Mouse (Mus musculus) cerebellum, postnatal 36 days (tissue): ENCODE measurements around the gene Bend4.

Source experiments
- DNase-seq, 2 experiments: peaks; one replicate each; pipeline ENCODE4 v3.0.0; 2021 to 2022; ENCODE audit warnings: mixed read lengths in 2 of 2

Gene Bend4

GRCm38 (mm10) chr5:67427443-67428360, at the start of gene Bend4:
Gene Bend4 (minus strand): TSS chr5:67428310.
- DNase-seq: peak; percentile 66 to 72

GRCm38 (mm10) chr5:67473723-67474122, 45.6 kb upstream of the Bend4 start:
- no peak for DNase-seq

DNA sequence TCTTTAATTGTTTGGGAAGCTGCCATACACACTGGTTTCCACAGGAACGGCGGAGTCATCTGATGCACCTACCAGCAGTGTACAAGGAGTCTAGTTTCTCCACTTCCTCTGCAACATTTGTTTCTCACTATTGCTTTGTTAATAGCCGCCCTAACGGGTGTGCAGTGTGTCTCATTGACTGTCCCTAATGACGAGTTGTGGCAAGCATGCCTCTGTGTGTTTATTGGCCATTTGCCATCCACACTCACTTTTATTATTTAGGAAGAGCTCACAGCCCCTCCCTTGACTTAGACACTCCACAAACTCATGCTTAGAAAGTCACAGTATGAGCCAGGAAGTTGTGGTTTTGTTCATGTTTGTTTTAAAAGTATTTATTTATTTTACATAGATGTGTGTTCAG, 45.0 kb upstream of the Bend4 start:
- no peak for DNase-seq

DNA sequence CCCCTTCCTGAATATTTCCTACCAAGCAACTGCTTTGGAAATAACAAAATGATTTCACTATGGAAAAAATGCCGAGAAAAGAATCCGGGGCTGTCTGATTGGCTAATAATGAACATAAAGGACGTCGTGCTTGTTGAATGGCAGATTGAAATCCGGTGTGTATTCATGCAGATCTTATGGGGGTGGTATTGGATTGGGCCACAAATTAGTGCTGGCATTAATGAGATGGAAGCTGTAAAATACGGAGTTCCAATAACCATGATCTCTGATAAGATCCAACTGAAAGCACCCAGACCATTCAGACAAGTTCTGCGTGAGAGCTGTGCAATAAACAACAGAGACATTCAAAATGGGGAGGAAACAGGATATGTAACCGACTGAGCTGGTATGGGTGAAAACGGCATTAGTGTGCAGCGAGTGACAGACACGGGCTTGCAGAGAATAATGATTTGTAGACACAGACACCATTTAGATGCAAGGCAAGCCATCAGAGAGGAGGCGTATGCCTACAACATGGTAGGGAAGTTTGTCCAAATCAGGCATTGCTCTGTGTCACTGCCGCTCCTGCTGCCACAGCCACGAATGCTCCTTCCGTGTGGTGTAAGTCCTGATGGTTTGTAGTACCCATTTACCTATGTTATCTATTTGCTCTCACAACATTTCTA, 38.9 kb upstream of the Bend4 start:
- no peak for DNase-seq

GRCm38 (mm10) chr5:67464899-67465298, 36.8 kb upstream of the Bend4 start:
- no peak for DNase-seq

DNA sequence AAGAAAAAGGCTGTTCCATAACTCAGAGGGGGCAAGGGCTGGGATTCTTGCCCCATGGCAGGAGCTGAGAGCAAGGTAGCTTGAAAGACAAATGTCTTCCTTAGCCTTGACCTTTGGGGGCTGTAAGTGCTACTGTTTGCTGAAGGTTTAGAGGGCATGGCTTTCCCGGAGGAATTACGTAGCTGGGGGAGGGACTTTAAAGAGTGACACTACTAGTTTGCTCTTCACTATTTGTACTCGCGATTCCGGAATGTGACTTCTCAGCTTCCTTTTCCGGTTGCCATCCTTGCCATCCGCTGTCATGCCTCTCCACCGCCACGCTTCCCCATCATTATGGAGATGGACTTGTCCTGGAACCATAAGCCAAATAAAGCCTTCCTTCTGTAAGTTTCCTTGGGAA, 35.5 kb upstream of the Bend4 start:
- DNase-seq: no peak

- no peak for DNase-seq
These were observed 34.2 kb upstream of the Bend4 start for GRCm38 (mm10) chr5:67462331-67462730.

DNA sequence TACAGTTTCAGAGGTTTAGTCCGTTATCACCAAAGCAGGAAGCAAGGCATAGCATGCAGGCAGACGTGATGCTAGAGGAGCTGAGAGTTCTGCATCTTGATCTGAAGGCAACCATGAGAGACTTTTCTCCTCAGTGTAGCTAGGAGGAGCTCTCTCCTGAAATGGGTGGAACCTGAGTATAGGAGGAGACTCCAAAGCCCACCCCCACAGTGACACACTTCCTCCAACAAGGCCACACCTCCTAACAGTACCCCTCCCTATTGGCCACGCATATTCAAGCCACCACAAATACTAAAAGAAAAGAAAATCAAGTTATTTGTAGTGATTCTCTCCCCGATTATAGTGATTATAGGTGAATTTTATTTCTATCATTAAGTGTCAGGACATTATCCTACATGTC, 28.7 kb upstream of the Bend4 start:
- DNase-seq: no peak

- DNase-seq: no peak
These were observed 26.2 kb upstream of the Bend4 start for GRCm38 (mm10) chr5:67454282-67454681.

DNA sequence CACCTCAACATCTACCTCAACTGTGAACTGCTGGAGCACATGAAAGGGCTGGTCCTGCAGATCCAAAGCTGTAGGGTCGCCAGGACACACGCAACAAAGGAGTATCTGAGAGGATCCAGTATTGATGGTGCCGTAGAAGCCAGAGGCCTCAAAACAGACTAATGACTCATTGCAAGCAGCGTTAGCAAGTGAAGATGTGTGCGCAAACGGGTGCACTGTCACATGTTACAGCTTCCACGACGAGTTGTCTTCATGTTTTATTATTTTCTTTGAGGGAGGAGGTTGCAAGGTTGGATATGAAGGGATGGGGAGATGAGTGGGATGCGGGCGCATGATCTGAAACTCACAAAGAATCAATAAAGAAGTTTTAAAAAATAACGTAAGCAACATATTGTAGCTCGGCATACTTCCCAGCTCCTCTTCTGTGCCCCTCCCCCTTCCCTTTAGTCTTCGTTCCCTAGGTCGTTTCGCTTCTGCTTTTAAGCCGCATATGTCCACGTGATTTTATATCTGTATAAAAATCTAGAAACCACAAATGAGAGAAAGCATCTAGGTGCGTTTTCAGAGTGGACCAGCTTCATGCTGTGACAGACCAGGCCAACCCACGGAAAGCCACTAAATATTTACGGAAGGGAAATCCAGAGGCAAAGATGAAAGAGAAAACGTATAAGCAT, 22.0 kb upstream of the Bend4 start:
- DNase-seq: no peak

- no peak for DNase-seq
These were observed 18.4 kb upstream of the Bend4 start for GRCm38 (mm10) chr5:67446526-67446925.

GRCm38 (mm10) chr5:67444217-67445050, 16.3 kb upstream of the Bend4 start:
- no peak for DNase-seq

- no peak for DNase-seq
These were observed 14.8 kb upstream of the Bend4 start for GRCm38 (mm10) chr5:67442813-67443450.

GRCm38 (mm10) chr5:67440563-67440962, 12.5 kb upstream of the Bend4 start:
- no peak for DNase-seq

- no peak for DNase-seq
These were observed 9.3 kb upstream of the Bend4 start for GRCm38 (mm10) chr5:67437403-67437802.

DNA sequence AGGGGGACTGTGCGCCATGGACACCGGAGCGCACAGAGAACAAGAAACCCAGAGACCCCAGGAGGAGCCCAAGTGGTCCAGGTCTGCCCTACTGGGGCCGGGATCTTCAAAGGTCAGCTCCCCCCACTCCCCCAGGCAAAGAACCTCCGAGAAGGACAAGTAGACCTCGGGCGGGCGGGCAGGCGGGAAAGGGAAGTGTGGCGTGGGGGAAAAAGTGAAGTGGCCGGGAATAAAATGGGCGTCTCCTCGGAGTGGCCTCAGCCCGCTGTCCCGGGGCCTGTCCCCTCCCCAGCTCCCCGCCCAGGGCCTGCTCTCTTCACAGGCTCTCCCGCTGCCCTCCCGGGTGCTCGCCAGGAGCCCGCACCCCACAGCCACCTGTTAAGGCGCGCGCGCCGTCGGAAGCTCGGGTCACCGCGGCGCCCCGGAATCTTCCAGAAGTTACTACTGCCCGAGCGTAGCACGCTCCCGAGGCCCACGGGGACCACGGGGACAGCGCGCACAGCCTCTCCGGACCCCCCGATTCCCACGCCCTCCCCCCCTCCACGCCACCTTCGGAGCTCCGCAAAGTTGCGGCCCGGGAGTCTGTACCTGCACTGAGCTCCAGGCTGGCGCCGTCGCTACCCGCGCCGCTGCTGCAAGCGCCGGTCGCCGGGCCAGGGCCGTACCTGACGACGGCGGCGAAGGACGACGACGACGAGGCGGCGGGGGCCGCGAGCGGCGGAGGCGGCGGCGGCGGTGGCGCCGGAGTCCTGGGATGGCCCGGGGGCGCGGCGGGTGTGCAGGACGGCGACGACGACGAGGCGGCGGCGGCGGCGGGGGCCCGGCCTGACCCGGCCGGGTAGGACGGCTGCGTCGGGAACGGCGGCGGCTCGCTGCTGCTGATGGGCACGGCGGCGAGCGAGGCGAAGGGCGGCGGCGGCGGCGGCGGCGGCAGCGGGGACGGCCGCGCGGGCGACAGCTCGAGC, 1.4 kb downstream of the Bend4 start:
- no peak for DNase-seq

DNA sequence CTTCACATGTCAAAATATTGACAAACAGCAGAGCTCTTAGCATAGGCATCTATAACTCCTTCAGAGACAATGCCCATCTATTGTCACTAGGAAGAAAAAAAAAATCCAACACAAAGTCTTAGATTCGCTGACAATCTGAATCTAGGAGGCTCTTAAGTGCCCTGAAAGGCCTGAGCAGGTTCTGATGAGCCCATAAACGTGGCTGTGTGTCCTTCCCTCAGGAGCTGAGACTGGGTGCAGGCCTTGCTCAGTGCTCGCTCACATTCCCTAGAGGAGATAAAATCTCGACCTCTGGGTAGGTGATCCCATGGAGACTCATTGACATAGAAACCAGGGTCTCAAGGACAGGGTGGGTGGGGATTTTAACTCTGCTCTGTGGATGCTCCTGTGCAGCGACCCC, 2.1 kb downstream of the Bend4 start:
- no peak for DNase-seq

DNA sequence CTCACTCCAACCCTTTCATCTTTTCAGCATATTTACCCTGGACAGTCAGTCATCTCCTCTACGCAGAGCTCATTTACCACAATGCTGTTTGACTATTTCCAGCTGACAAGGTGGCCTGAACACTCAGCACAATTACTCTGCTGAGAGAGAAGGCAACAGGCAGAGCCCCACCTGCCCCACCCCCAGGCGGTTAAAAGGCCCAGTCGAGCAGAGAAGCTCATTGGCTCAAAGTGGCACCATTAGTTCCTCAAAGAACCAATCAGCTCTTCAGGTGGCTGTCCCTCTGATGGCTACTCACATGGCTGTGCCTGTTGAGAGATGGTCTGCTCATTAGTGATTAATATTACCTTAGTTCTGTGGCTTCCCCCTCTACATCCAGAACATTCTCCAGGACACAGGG, 3.5 kb downstream of the Bend4 start:
- no peak for DNase-seq

DNA sequence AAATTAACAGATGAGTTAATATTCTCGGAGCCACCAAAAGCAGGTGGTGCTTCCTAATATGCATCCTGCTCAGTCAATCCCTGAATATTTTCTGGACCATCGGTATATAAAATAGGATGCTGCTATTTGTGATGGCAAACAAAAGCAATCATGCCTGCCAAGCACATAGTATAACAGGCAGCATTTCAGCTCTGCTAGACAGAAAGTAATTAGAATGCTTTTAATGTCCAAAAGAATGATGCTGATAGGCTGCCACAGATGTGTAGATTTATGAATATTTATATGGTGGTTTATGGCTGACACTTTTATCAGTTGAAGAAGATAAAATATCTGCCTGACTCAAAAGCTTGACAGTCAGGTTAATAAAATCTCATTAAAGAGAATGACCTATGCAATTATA, 4.1 kb downstream of the Bend4 start:
- DNase-seq: no peak

- no peak for DNase-seq
These were observed 4.8 kb downstream of the Bend4 start for GRCm38 (mm10) chr5:67423326-67423725.

GRCm38 (mm10) chr5:67419407-67419806, 8.7 kb downstream of the Bend4 start:
- DNase-seq: no peak
